Mouse (Mus musculus) midbrain, embryonic 13.5 days (tissue): ENCODE measurements around the gene Dcpp1. TPM values are rescaled to one million over a fixed set of nuclear protein-coding genes. Genes with fewer than 3 reads are reported as not detected.
"Not testable (repeated sequence)": the region's sequence is repeated elsewhere in the genome, so short reads cannot be mapped to it uniquely, and the experiment has no call there.

Experiments
- ATAC-seq: fragments of 200-750 bp; cut with Nextera tagmentation; 2 replicates; pipeline ENCODE4 v1.8.0; 2017; ENCODE audit warnings: mild to moderate bottlenecking, moderate TSS enrichment, moderate library complexity
- H3K27ac ChIP-seq: fragments of 300-500 bp; sonication (generic); 2 replicates; pipeline ENCODE4 v1.5.1; 2015; ENCODE audit warnings: inconsistent platforms, mild to moderate bottlenecking, moderate library complexity
- H3K27me3 ChIP-seq: fragments of 300-500 bp; sonication (generic); 2 replicates; pipeline ENCODE4 v1.6.1; 2015; ENCODE audit warnings: mild to moderate bottlenecking, inconsistent platforms
- H3K36me3 ChIP-seq: fragments of 300-500 bp; sonication (generic); 2 replicates; pipeline ENCODE4 v1.6.1; 2015; ENCODE audit warnings: mild to moderate bottlenecking, inconsistent platforms
- H3K4me1 ChIP-seq: fragments of 300-500 bp; sonication (generic); replicated peaks from 2 replicates; pipeline ENCODE4 v1.6.1; 2015; ENCODE audit warnings: inconsistent platforms
- H3K4me2 ChIP-seq: fragments of 300-500 bp; sonication (generic); replicated peaks from 2 replicates; pipeline ENCODE4 v1.6.1; 2015; ENCODE audit warnings: moderate library complexity, mild to moderate bottlenecking, inconsistent platforms
- H3K4me3 ChIP-seq: fragments of 300-500 bp; sonication (generic); replicated peaks from 2 replicates; pipeline ENCODE4 v1.5.1; 2015; ENCODE audit warnings: mild to moderate bottlenecking, inconsistent platforms
- H3K9ac ChIP-seq: fragments of 300-500 bp; sonication (generic); replicated peaks from 2 replicates; pipeline ENCODE4 v1.6.1; 2015; ENCODE audit warnings: mild to moderate bottlenecking, inconsistent platforms
- H3K9me3 ChIP-seq: fragments of 300-500 bp; sonication (generic); 2 replicates; pipeline ENCODE4 v1.6.1; 2016; ENCODE audit warnings: mild to moderate bottlenecking, inconsistent platforms
- WGBS: fragments of 180-500 bp; shearing (Covaris S2); methylation state at CpG from one replicate; pipeline ENCODE4 v1.1.7; 2015; 5-methylcytosine and 5-hydroxymethylcytosine counted together
- polyA plus RNA-seq: library from polyadenylated mRNA; unstranded; fragments of >200 nt; fragmentation: Nextera tagmentation; extraction: Ambion mirVana; gene quantifications from 2 replicates; pipeline ENCODE4 v1.2.1, GENCODE M21; 2015

The Dcpp1 gene
- not detected in 2 replicates for polyA plus RNA-seq

GRCm38 (mm10) chr17:23880576-23880975 lies at the start of gene Dcpp1, which contains the start of gene Dcpp2:
Gene Dcpp1 (plus strand): TSS chr17:23880876.
Gene Dcpp2 (plus strand): TSS chr17:23880880.
- 84% methylated on average over 4 of the region's 4 CpGs for WGBS

DNA sequence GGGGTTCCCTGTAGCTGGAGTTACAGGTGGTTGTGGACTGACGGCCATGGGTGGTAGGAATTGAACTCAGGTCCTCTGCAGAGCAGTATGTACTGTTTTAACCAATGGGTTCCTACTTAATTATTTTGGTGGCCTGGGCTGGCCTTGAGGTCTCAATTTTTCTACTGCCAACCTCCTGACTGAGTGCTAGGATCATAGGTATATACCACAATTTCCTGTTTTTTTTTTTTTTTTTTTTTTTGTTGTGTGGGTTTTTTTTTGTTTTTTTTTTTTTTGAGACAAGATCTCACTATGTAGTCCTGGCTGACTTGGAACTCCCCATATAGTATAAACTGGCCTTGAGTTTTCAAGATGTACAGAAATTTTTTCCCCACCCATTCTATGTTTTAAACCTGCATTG lies 49.5 kb upstream of the Dcpp1 start:
- H3K9ac ChIP-seq = no peak overlapping the region
- no peaks in the 10 kb centered on the region for H3K9me3 ChIP-seq
- peaks cover 29% of the 10 kb centered on the region for H3K4me1 ChIP-seq
- 97% methylated on average over 1 of the region's 1 CpGs for WGBS
- no peak overlapping the region for H3K4me3 ChIP-seq
- H3K27me3 ChIP-seq = peaks cover 27% of the 10 kb centered on the region; the same call in 1 of the 2 replicates
- no peak overlapping the region for H3K27ac ChIP-seq
- no peak overlapping the region for H3K4me2 ChIP-seq
- peaks cover 10% of the 10 kb centered on the region for H3K36me3 ChIP-seq
- ATAC-seq = no peak

More at GRCm38 (mm10) chr17:23880576-23880975, at the start of gene Dcpp1, which contains the start of gene Dcpp2:
- ATAC-seq, H3K4me1 ChIP-seq, H3K4me3 ChIP-seq, H3K4me2 ChIP-seq, H3K9me3 ChIP-seq, H3K27me3 ChIP-seq, H3K27ac ChIP-seq, H3K9ac ChIP-seq, H3K36me3 ChIP-seq: not testable (repeated sequence)

DNA sequence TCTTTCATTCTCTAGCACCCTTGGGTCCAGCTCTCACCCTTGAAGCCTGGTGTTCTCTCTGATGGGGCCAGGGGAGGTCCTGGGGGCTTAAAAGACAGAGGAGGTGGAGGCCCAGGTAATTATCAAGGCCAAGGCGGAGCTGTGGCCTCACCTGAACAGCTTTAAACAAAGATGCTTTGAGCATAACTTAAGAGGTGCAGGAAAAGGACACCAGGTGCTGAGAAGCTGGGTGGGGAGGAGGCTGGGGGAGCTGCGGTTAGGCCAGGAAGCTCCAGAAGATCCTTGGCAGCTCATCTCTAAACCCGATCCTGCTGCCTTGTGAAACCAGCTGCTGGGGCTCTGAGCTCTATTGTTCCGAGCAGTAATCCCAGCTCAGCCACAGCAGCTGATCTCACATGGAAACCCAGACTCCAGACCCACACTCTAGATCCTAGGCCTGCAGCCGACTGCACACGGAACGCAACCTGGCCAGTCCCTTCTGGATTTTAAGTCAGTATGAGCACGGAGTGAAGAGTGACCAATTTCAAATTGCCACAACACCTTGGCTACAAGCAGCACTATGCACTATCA lies 44.6 kb upstream of the Dcpp1 start, which contains the start of gene Prss33:
Gene Prss33 (minus strand): TSS at position 51 of the 570 bp plus-strand sequence.
- H3K4me1 ChIP-seq = peaks cover 5% of the 10 kb centered on the region; the same call in 1 of the 2 replicates
- H3K4me2 ChIP-seq = no peak within 1 kb of the TSS
- peak; percentile 44 for ATAC-seq
- no peaks in the 10 kb centered on the region for H3K9me3 ChIP-seq
- WGBS = 44% methylated on average over 8 of the region's 8 CpGs
- no peak within 1 kb of the TSS for H3K27ac ChIP-seq
- no peak within 1 kb of the TSS; the same call in 1 of the 2 replicates for H3K9ac ChIP-seq
- no peaks in the 10 kb centered on the region for H3K36me3 ChIP-seq
- H3K4me3 ChIP-seq = no peak within 1 kb of the TSS
- peaks cover 27% of the 10 kb centered on the region; the same call in 1 of the 2 replicates for H3K27me3 ChIP-seq

DNA sequence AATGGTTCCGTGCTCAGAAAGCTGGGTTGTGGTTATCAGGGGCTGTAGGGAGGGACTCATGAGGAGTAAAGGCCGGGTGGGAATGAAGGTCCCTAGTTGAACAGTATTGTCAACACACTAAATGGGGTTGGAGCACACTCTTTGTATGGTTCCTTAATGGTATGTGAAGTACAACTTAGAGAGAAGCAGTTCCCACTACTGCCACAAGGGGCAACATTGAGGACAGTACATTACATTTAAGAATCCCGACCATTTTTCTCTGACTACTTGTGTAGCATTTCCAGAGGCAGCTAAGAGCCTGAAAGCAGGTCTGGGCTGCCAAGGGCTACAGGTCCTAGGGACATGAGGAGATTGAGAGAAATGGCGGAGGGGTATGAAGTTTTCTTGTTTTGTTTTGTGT lies 39.5 kb upstream of the Dcpp1 start:
- H3K4me2 ChIP-seq = no peak overlapping the region
- WGBS = 33% methylated on average over 4 of the region's 4 CpGs
- no peak overlapping the region for H3K4me3 ChIP-seq
- ATAC-seq = 0 out of 2 replicates have a peak, but pooled peaks have one; percentile 2
- H3K9me3 ChIP-seq = no peaks in the 10 kb centered on the region
- H3K27ac ChIP-seq = no peak overlapping the region
- no peaks in the 10 kb centered on the region for H3K27me3 ChIP-seq
- H3K4me1 ChIP-seq = peaks cover 2% of the 10 kb centered on the region; the same call in 1 of the 2 replicates
- H3K36me3 ChIP-seq = no peaks in the 10 kb centered on the region
- H3K9ac ChIP-seq = no peak overlapping the region

GRCm38 (mm10) chr17:23843141-23843811 lies 37.4 kb upstream of the Dcpp1 start:
- ATAC-seq = peak; percentile 20; the same call in 1 of the 2 replicates
- 40% methylated on average over 23 of the region's 23 CpGs for WGBS
- Histone ChIP-seq H3K4me2 (peak overlapping the region; percentile 32; the same call in 1 of the 2 replicates), H3K4me1 (no peaks in the 10 kb centered on the region), H3K9ac (no peak overlapping the region), H3K4me3 (no peak overlapping the region), H3K36me3 (no peaks in the 10 kb centered on the region), H3K27ac (no peak overlapping the region), H3K27me3 (0 out of 2 replicates have a peak, but pooled peaks cover 2% of the 10 kb centered on the region), H3K9me3 (no peaks in the 10 kb centered on the region)

- 11% methylated on average over 19 of the region's 19 CpGs for WGBS
- H3K27ac ChIP-seq = no peak within 1 kb of the TSS
- H3K9ac ChIP-seq = no peak within 1 kb of the TSS
- H3K4me1 ChIP-seq = no peaks in the 10 kb centered on the region
- H3K9me3 ChIP-seq = no peaks in the 10 kb centered on the region
- H3K4me3 ChIP-seq = peak within 1 kb of the TSS; percentile 14; the same call in 1 of the 2 replicates
- 0 out of 2 replicates have a peak, but pooled peaks cover 3% of the 10 kb centered on the region for H3K27me3 ChIP-seq
- ATAC-seq = no peak
- H3K36me3 ChIP-seq = no peaks in the 10 kb centered on the region
- peak within 1 kb of the TSS; percentile 32 for H3K4me2 ChIP-seq
Measured at GRCm38 (mm10) chr17:23843812-23844273, 36.8 kb upstream of the Dcpp1 start, which contains the start of the genes Prss32 and Prss41. Gene Prss32 (plus strand): TSS chr17:23843855. Gene Prss41 (minus strand): TSS chr17:23844172.

GRCm38 (mm10) chr17:23850028-23850427 lies 30.6 kb upstream of the Dcpp1 start:
- H3K9ac ChIP-seq = no peak overlapping the region
- H3K9me3 ChIP-seq = no peaks in the 10 kb centered on the region
- no peak overlapping the region for H3K4me3 ChIP-seq
- H3K27ac ChIP-seq = no peak overlapping the region
- no peaks in the 10 kb centered on the region for H3K4me1 ChIP-seq
- H3K4me2 ChIP-seq = no peak overlapping the region
- 60% methylated on average over 2 of the region's 2 CpGs for WGBS
- 0 out of 2 replicates have a peak, but pooled peaks cover 3% of the 10 kb centered on the region for H3K27me3 ChIP-seq
- no peaks in the 10 kb centered on the region for H3K36me3 ChIP-seq
- no peak for ATAC-seq

GRCm38 (mm10) chr17:23850853-23851749 lies 29.6 kb upstream of the Dcpp1 start:
- Histone ChIP-seq H3K4me1 (no peaks in the 10 kb centered on the region), H3K27me3 (0 out of 2 replicates have a peak, but pooled peaks cover 3% of the 10 kb centered on the region), H3K4me2 (no peak overlapping the region), H3K36me3 (no peaks in the 10 kb centered on the region), H3K27ac (no peak overlapping the region), H3K4me3 (no peak overlapping the region), H3K9me3 (no peaks in the 10 kb centered on the region), H3K9ac (no peak overlapping the region)
- 0 out of 2 replicates have a peak, but pooled peaks have one; percentile 17 for ATAC-seq
- WGBS = 62% methylated on average over 18 of the region's 19 CpGs

- Histone ChIP-seq H3K4me3 (no peak overlapping the region), H3K9ac (no peak overlapping the region), H3K4me2 (no peak overlapping the region), H3K36me3 (no peaks in the 10 kb centered on the region), H3K9me3 (no peaks in the 10 kb centered on the region), H3K27me3 (0 out of 2 replicates have a peak, but pooled peaks cover 1% of the 10 kb centered on the region), H3K27ac (no peak overlapping the region), H3K4me1 (no peaks in the 10 kb centered on the region)
- peak; percentile 55; the same call in 1 of the 2 replicates for ATAC-seq
- WGBS = 36% methylated on average over 5 of the region's 5 CpGs
Measured at GRCm38 (mm10) chr17:23853292-23853691, 27.4 kb upstream of the Dcpp1 start.

- Histone ChIP-seq H3K27ac (no peak overlapping the region), H3K4me1 (no peaks in the 10 kb centered on the region), H3K36me3 (no peaks in the 10 kb centered on the region), H3K9me3 (no peaks in the 10 kb centered on the region), H3K4me3 (no peak overlapping the region), H3K9ac (no peak overlapping the region), H3K27me3 (no peaks in the 10 kb centered on the region), H3K4me2 (no peak overlapping the region)
- no peak for ATAC-seq
- WGBS = 86% methylated on average over 10 of the region's 10 CpGs
Measured at GRCm38 (mm10) chr17:23854229-23854765, 26.4 kb upstream of the Dcpp1 start.

- WGBS = 83% methylated on average over 6 of the region's 6 CpGs
- no peak for ATAC-seq
Measured at GRCm38 (mm10) chr17:23857193-23857592, 23.5 kb upstream of the Dcpp1 start.

More at GRCm38 (mm10) chr17:23857193-23857592, 23.5 kb upstream of the Dcpp1 start:
- Histone ChIP-seq H3K9ac (no peak overlapping the region), H3K27ac (no peak overlapping the region), H3K4me2 (no peak overlapping the region), H3K27me3 (0 out of 2 replicates have a peak, but pooled peaks cover 6% of the 10 kb centered on the region), H3K4me1 (no peaks in the 10 kb centered on the region), H3K36me3 (no peaks in the 10 kb centered on the region), H3K4me3 (no peak overlapping the region), H3K9me3 (no peaks in the 10 kb centered on the region)
